Mouse (Mus musculus): ENCODE data around the gene 2610528J11Rik.
"Not testable (repeated sequence)": the region's sequence is repeated elsewhere in the genome, so short reads cannot be mapped to it uniquely, and the experiment has no call there.

2610528J11Rik gene

GRCm38 (mm10) chr4:118542510-118543157, 15.8 kb downstream of the 2610528J11Rik start:
- DNase-seq (ENCODE audit: inconsistent ontology term), result no peak

DNA sequence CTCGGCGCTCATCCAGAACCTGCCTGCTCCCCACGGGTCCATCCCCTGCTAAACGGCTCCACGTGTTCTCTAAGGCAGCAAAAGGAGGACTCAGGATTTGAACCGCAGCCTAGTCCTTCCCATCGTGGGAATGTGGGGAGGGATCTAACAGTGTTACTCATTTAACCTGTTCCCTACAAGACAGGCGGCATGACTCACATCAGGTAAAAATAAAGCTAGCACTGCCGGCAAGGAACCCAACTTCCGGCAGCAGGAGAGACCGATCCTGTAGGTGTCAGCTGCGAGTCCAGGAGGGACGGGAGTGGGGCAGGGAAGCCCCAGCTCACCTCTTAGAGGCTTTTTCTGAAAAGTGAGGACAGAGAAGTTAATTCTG, 16.3 kb downstream of the 2610528J11Rik start:
- DNase-seq (ENCODE audit: inconsistent ontology term), result no peak

- DNase-seq (ENCODE audit: inconsistent ontology term), result peak; percentile 75
Observed at GRCm38 (mm10) chr4:118543592-118544260, 16.9 kb downstream of the 2610528J11Rik start, which contains the start of gene Tmem125. TSS of gene Tmem125 (minus strand) at chr4:118544044.

GRCm38 (mm10) chr4:118544441-118545127, 17.8 kb downstream of the 2610528J11Rik start:
- DNase-seq (ENCODE audit: inconsistent ontology term), result no peak

GRCm38 (mm10) chr4:118547424-118548129, 20.8 kb downstream of the 2610528J11Rik start:
- not testable (repeated sequence) for DNase-seq (ENCODE audit: inconsistent ontology term)

- DNase-seq (ENCODE audit: inconsistent ontology term), result peak; percentile 35
Observed at GRCm38 (mm10) chr4:118548130-118548480, 21.3 kb downstream of the 2610528J11Rik start.

DNA sequence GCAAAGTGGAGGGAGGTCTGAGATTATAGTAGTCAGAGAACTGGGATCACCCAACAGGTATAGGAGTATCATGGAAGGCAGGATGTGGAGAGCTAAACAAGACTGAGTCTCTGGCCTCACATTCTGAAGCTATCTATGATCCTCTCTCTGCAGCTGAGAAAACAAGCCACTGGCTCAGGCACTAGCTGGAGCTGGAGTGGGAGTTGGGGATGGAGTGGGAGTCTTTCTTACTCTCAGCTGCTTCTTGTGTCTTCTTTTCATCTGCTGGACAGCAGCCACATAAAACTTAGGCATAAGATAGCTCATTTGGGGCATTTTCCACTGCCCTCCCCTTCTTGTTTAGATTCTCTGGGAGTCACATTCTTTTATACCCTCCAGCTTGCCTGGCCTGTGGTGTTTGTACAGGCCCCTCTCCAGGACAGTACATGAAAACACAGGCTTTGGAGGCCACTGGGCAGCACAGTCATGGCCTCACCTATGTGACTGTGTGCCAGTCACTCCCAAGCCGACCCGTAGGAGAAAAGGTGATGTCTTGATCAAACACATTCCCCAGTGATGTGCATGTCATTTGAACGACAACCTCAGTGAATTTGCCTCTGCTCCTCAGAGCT, 26.3 kb downstream of the 2610528J11Rik start:
- no peak for DNase-seq (ENCODE audit: inconsistent ontology term)

DNA sequence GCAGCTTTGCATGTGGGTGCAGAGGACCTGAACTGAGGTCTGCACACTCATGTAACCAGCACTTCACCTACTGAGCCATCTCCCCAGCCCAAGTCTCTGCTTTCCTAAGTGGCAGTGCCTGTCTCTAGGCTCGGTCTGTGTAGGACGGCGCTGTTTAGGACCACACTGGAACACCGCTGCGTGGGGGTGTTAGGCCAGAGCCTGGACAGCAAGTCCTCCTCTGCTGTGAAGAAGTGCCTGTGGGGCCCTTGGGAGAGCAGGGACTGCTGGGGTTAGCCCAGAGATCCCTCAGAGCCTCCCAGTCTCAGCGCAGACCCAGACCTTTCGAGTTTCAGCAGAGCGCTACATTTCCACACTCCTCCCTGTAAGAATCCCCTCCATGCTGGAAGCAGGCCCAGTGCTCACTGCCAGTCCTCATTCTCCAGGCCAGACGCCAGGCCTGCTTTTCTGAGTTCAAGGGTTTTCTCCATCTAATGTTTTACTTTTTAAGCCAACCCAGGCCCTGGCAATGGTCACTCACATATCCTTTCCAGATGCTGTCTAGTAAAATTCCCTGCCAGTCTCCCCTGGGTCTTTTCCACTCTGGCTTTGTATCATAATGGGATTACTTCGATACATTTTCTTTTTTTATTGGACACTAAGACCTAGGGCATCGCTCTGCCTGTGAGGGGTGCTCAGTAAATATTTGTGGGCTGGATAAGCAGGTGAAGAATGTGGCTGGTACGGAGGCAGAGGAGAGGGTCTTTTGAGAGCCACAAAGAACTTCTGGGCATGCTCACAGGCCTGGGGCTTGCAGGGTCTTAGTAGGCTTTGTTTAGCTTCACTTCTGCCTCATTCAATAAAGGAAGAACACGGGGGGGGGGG, 37.5 kb downstream of the 2610528J11Rik start:
- DNase-seq (ENCODE audit: inconsistent ontology term), result peak; percentile 16

DNA sequence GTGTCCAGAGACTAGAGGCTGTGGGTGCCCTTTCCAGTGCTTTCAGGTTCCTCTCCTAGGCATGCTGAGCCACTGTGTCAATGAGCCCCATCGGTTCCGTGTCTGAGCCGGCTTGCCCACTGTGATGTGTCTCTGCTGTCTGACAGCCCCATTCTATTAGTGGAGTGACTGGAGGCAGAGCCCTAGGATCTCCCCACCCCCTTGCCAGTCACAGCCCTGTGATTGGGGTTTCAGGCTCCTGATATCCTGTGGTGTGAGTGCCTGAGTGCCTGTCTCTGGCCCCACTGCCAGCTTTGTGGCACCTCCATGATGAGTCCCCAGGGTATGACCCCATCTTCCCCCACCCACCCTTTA, 38.1 kb downstream of the 2610528J11Rik start:
- no peak for DNase-seq (ENCODE audit: inconsistent ontology term)

DNA sequence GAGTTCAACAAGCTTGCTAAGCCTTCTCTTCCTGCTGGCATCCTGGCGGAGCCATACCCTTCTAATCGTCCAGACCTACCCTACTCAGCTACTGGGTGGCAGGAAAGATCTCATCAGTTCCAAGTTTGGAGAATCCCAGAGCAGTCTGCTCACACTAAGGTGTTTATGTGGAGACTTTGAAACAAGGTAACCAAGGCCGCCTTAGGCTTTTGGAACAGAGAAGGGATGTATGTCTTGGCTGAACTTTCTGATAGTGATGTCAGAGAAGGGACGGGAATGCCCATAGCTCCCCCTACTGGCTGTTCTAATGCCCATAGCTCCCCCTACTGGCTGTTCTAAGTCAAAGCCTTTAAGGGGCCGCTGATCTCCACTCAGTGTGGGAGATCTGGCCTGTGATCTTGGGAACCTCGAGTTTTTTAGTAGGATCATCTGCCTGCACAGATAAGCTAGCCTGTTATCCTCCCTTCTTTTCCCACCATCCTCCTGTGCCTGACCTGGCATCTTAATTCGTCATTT, 39.4 kb downstream of the 2610528J11Rik start:
- peak; percentile 16 for DNase-seq (ENCODE audit: inconsistent ontology term)

GRCm38 (mm10) chr4:118568709-118569108, 41.9 kb downstream of the 2610528J11Rik start:
- DNase-seq (ENCODE audit: inconsistent ontology term), result no peak

GRCm38 (mm10) chr4:118569320-118569719, 42.5 kb downstream of the 2610528J11Rik start:
- no peak for DNase-seq (ENCODE audit: inconsistent ontology term)

DNA sequence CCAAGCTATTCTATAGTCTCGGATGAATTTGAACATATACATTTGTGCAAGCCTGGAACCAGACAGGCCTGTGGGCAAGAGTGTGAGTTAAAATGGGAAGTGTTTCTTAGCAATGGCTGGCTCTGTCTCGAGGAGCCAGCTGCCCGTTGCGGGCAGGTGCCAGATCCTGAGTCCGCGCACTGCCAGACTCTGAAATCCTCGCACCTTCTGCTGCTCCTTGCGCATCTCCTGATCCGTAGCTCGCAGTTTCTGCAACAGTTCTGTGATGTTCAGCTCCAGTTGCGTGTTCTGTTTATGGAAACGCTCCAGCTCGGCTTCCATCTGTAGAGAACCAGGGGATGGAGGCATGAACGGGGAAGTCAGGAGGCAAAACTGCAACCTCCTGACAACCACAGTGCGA, 44.6 kb downstream of the 2610528J11Rik start:
- no peak for DNase-seq (ENCODE audit: inconsistent ontology term)

DNA sequence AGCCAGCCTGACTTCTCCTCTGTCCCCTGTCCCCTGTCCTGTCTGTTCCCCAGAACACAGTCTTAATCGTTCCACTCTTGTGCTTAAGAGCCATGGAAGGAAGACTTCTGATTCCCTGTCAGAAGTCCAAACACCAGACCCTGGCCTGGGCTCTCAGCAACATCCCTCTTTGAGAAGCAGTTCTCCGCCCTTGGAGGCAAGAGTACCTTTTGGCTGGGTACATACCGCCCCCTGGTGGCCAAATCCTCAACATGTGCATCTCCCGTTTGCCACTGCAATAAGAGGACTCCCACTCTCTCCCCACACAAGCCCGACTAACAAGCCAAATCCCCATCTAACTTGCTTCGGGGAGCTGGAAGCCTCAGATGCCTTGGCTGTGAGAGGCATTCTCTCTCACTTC, 49.3 kb downstream of the 2610528J11Rik start:
- DNase-seq (ENCODE audit: inconsistent ontology term), result peak; percentile 74

GRCm38 (mm10) chr4:118579313-118579712, 52.5 kb downstream of the 2610528J11Rik start:
- DNase-seq (ENCODE audit: inconsistent ontology term), result no peak
